Comparison of ENCODE assay signal across 11 mouse cellular contexts in genomic region chr8:21981664-21982337, GRCm38 (mm10). TPM values are rescaled to one million over a fixed set of nuclear protein-coding genes. Genes with fewer than 3 reads are reported as not detected.
DNase-seq lines count a peak whose midpoint lies in the region; ATAC-seq lines count a peak whose summit lies in the region.
"Had no signal": no experiment of that assay in that cellular context is flagged by ENCODE, and none has a peak within 500 bp of the region (broad histone marks: within the 10 kb centered on the region; RNA-seq: fewer than 3 reads in every experiment).

No protein-coding gene starts in this region.

- no peak overlapping the region for H3K9ac ChIP-seq in embryonic facial prominence, embryonic 11.5 days (replicated peaks; ENCODE audit: low read length)
- H3K9ac ChIP-seq: liver, embryonic 13.5 days had no signal

- WGBS in embryonic facial prominence, embryonic 11.5 days = 62% methylated on average over 8 of the region's 8 CpGs
- 66% methylated on average over 8 of the region's 8 CpGs for WGBS in embryonic facial prominence, embryonic 10.5 days

- ATAC-seq in embryonic facial prominence, embryonic 11.5 days (replicated peaks; ENCODE audit: insufficient number of reproducible peaks, low FRiP score, low TSS enrichment, low read depth) = no peak

- no peaks in the 10 kb centered on the region for H3K27me3 ChIP-seq in embryonic facial prominence, embryonic 11.5 days (ENCODE audit: control insufficient read depth, insufficient read depth, low read length)
- no peaks in the 10 kb centered on the region for H3K27me3 ChIP-seq in embryonic facial prominence, embryonic 10.5 days (replicated peaks; ENCODE audit: low read depth, poor library complexity, severe bottlenecking)
- H3K27me3 ChIP-seq: liver, embryonic 13.5 days had no signal

- no peak overlapping the region for H3K4me3 ChIP-seq in embryonic facial prominence, embryonic 11.5 days (ENCODE audit: low read depth, low read length)
- no peak overlapping the region for H3K4me3 ChIP-seq in embryonic facial prominence, embryonic 10.5 days
- H3K4me3 ChIP-seq: erythroblast, embryonic 14.5 days; liver, embryonic 13.5 days had no signal

- no peak overlapping the region for H3K27ac ChIP-seq in embryonic facial prominence, embryonic 11.5 days (replicated peaks; ENCODE audit: low read depth, low read length)
- H3K27ac ChIP-seq in embryonic facial prominence, embryonic 10.5 days (replicated peaks) = no peak overlapping the region
- H3K27ac ChIP-seq: liver, embryonic 13.5 days had no signal

- intact Hi-C loops in gastrocnemius, postnatal 14 days (cut with DNase I; ENCODE audit: low total_unique reads) = no loop called here

- peak; percentile 11 for DNase-seq in embryonic facial prominence, embryonic 11.5 days (ENCODE audit: low spot score)
- no peak for DNase-seq in embryonic facial prominence, embryonic 10.5 days (ENCODE audit: low spot score)
- DNase-seq in 416B (ENCODE audit: low read depth) = peak; percentile 7
- DNase-seq in cerebellum, adult 9-11 months = peak; percentile 28
- peak; percentile 20 to 46 for DNase-seq in layer of hippocampus, adult 8-10 months (ENCODE audit: low spot score in 2 of 2)
- DNase-seq in retina, postnatal 1 day = peak; percentile 46
- DNase-seq in thymus, postnatal 25 days = no peak
- no peak for DNase-seq in gastrocnemius, postnatal 14 days
- DNase-seq: liver, embryonic 13.5 days had no signal

- no peak overlapping the region for H3K4me2 ChIP-seq in embryonic facial prominence, embryonic 11.5 days (ENCODE audit: low read depth, low read length)
- H3K4me2 ChIP-seq: liver, embryonic 13.5 days had no signal

- no peaks in the 10 kb centered on the region for H3K36me3 ChIP-seq in embryonic facial prominence, embryonic 11.5 days (replicated peaks; ENCODE audit: control insufficient read depth, insufficient read depth, low read depth, low read length)
- H3K36me3 ChIP-seq in embryonic facial prominence, embryonic 10.5 days (replicated peaks) = no peaks in the 10 kb centered on the region
- H3K36me3 ChIP-seq: liver, embryonic 13.5 days had no signal

- H3K4me1 ChIP-seq in embryonic facial prominence, embryonic 11.5 days (ENCODE audit: control insufficient read depth, insufficient read depth, low read length) = no peaks in the 10 kb centered on the region
- H3K4me1 ChIP-seq in embryonic facial prominence, embryonic 10.5 days = no peaks in the 10 kb centered on the region
- H3K4me1 ChIP-seq: liver, embryonic 13.5 days had no signal

- H3K9me3 ChIP-seq in embryonic facial prominence, embryonic 11.5 days (replicated peaks; ENCODE audit: control insufficient read depth, low read length) = no peaks in the 10 kb centered on the region
- no peaks in the 10 kb centered on the region for H3K9me3 ChIP-seq in embryonic facial prominence, embryonic 10.5 days
- H3K9me3 ChIP-seq: liver, embryonic 13.5 days had no signal

RNA-seq across cellular contexts. Expression of gene Ccdc70, which starts 12.2 kb away (rescaled TPM):
- polyA plus RNA-seq in embryonic facial prominence, embryonic 11.5 days (2014; fragmentation: Nextera tagmentation; extraction: Ambion mirVana) = not detected in 2 replicates
- not detected in 2 replicates for polyA plus RNA-seq in embryonic facial prominence, embryonic 10.5 days (2016; fragmentation: Nextera tagmentation; extraction: Ambion mirVana)
- not detected for total RNA-seq in layer of hippocampus, adult 8-10 months (2022)
- not detected for total RNA-seq in gastrocnemius, postnatal 14 days (2021)
- polyA plus RNA-seq: erythroblast, embryonic 14.5 days; liver, embryonic 13.5 days had no signal

RNA-seq across cellular contexts. Expression of gene Fam90a1a, which starts 23.3 kb away (rescaled TPM):
- polyA plus RNA-seq in embryonic facial prominence, embryonic 11.5 days (2014; fragmentation: Nextera tagmentation; extraction: Ambion mirVana) = not detected in 2 replicates
- polyA plus RNA-seq in embryonic facial prominence, embryonic 10.5 days (2016; fragmentation: Nextera tagmentation; extraction: Ambion mirVana) = not detected in 2 replicates
- total RNA-seq in layer of hippocampus, adult 8-10 months (2022) = not detected
- total RNA-seq in gastrocnemius, postnatal 14 days (2021) = not detected
- polyA plus RNA-seq: erythroblast, embryonic 14.5 days; liver, embryonic 13.5 days; testis, adult 2 months had no signal

RNA-seq across cellular contexts. Expression of gene Defb13, which starts 35.2 kb away (rescaled TPM):
- polyA plus RNA-seq in embryonic facial prominence, embryonic 11.5 days (2014; fragmentation: Nextera tagmentation; extraction: Ambion mirVana) = not detected in 2 replicates
- not detected in 2 replicates for polyA plus RNA-seq in embryonic facial prominence, embryonic 10.5 days (2016; fragmentation: Nextera tagmentation; extraction: Ambion mirVana)
- total RNA-seq in layer of hippocampus, adult 8-10 months (2022) = not detected
- total RNA-seq in gastrocnemius, postnatal 14 days (2021) = not detected
- polyA plus RNA-seq: erythroblast, embryonic 14.5 days; liver, embryonic 13.5 days; testis, adult 2 months had no signal

RNA-seq across cellular contexts. Expression of gene Defb35, which starts 43.6 kb away (rescaled TPM):
- not detected in 2 replicates for polyA plus RNA-seq in embryonic facial prominence, embryonic 11.5 days (2014; fragmentation: Nextera tagmentation; extraction: Ambion mirVana)
- polyA plus RNA-seq in embryonic facial prominence, embryonic 10.5 days (2016; fragmentation: Nextera tagmentation; extraction: Ambion mirVana) = not detected in 2 replicates
- not detected for total RNA-seq in layer of hippocampus, adult 8-10 months (2022)
- not detected for total RNA-seq in gastrocnemius, postnatal 14 days (2021)
- polyA plus RNA-seq: erythroblast, embryonic 14.5 days; liver, embryonic 13.5 days; testis, adult 2 months had no signal

RNA-seq across cellular contexts. Expression of gene Defb15, which starts 49.3 kb away (rescaled TPM):
- not detected in 2 replicates for polyA plus RNA-seq in embryonic facial prominence, embryonic 11.5 days (2014; fragmentation: Nextera tagmentation; extraction: Ambion mirVana)
- not detected in 2 replicates for polyA plus RNA-seq in embryonic facial prominence, embryonic 10.5 days (2016; fragmentation: Nextera tagmentation; extraction: Ambion mirVana)
- not detected for total RNA-seq in layer of hippocampus, adult 8-10 months (2022)
- total RNA-seq in gastrocnemius, postnatal 14 days (2021) = not detected
- polyA plus RNA-seq: erythroblast, embryonic 14.5 days; liver, embryonic 13.5 days; testis, adult 2 months had no signal

Comparison
In these comparisons a context has a peak if more than half of its experiments do, and no peak if none do; other contexts are left out.
1. DNase-seq: peak in embryonic facial prominence, embryonic 11.5 days (single experiment), 416B (single experiment), cerebellum, adult 9-11 months (single experiment), layer of hippocampus, adult 8-10 months (2 of 2) and retina, postnatal 1 day (single experiment); none in embryonic facial prominence, embryonic 10.5 days (single experiment), thymus, postnatal 25 days (single experiment) and gastrocnemius, postnatal 14 days (single experiment).